Mouse (Mus musculus): ENCODE measurements at regions not wholly inside any gene's neighbourhood (a gene's known extent, or its start where the extent isn't known, plus 50 kb on each side); places are given as distances from the start of the nearest gene placed in this dataset.

DNA sequence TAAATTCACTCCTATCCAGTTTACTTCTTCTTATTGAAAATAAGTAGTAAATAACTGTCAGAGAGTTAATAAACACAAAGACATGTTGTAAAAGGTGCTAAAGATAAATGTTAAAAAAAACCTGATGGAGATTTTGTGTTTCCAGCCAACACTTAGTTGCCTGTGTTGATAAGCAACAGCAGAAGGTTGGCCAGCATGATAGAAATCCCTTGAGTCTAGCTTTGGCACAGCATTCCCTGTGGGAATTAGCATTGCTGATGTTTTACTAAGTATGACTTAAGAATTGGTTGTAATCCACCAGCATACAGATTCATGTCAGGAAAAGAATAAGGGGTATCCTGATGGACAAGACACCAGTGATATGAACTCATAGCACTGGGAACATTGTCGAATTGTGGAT is 594.3 kb downstream of the Plod2 start:
- no peak for DNase-seq

DNA sequence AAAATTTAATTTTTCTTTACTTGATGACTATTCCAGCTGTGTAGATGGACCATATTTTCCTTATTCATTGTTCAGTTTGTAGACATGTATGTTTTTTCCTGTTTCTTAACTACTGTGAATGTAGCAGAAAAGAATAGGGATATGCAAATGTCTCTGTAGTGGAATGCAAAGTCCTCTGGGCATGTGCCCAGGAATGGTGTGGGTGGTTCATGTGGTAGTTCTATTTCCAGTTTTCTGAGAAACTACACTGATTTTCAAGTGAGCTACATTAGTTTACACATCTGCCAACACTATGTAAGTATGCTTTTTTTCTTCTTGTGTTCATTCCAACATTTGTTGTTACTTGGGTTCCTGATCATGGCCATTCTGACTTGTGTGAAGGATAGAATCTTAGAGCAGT is 628.0 kb downstream of the Plod2 start:
- no peak for DNase-seq

- DNase-seq, result no peak
These were observed 644.6 kb downstream of the Plod2 start for GRCm38 (mm10) chr9:93186638-93187037.

GRCm38 (mm10) chr9:93232562-93232961 is 690.5 kb downstream of the Plod2 start:
- no peak for DNase-seq

DNA sequence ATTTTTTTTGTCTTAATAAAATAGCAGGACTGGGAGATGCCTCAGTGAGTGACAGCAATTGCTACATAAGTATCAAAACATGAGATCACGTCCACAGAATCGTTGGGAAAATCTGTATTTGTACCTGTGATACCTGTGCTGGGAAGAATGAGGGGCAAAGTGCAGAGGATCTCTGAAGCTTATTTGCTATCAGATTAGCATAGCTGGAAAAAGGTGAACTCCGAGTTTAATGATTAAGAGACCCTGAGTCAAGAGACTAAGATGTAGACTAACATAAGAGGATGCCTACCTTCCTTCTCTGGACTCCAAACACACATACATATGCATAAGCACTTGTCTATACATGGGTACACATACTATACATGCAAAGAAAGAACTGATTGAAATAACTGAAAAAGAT is 710.1 kb downstream of the Plod2 start:
- DNase-seq, result no peak

- no peak for DNase-seq
These were observed 755.3 kb downstream of the Plod2 start for GRCm38 (mm10) chr9:93297332-93297731.

DNA sequence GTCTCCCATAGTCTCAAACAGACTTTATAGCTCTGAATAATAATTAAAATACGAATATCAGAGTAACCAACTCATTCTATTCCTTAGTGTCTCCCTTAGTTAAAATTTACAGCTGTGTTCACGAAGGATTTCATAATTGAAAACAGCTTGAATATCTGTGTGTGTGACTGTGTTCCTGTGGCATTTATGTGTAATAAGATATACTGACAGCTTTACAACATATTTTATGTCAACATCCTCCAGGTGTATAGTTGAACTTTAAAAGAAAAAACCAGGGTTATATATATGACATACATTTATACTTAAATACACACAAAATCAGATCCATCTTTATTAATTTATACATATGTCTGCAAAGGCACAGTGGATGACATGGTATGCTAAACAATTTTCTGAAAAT is 764.7 kb downstream of the Plod2 start:
- DNase-seq, result no peak

DNA sequence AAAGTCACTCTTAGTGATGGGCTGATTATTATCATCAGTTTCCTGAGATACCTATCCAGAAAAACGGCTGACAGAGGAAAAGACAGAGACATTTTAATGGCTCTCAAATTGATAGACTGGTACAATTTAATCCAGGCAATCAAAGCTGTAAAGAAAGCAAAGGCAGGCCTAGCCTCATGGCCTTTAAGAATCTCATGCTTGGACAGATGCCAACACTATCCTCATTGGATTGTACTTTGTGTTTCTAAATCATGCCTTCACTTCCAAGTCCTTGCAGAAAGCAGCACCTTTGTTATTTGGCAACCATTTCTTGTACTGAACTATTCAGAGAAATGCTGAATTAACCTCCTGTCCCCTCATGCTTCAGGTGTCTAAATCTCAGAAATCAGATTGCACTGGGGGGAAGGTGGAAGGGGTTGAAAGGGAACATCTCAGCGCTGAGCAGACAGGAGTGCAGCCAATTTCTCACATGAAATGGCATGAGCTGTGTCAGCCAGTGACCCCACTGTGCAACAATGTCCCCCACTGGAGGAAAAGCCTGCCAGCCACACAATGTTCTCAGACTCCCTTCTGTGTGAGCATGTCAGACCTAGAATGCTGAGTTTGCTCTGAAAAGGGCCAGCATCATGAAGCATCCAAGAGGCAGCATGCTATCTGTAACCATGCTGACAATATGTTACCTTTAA is 787.1 kb downstream of the Plod2 start:
- DNase-seq, result no peak

All from kidney, adult 8-10 months (tissue).